Mouse (Mus musculus) ovary, postnatal 14 days (tissue): ENCODE results near the gene Phtf2.

ENCODE experiments used
- DNase-seq: peaks from one replicate; pipeline ENCODE4 v3.0.0; 2022; ENCODE audit warnings: low spot score

Phtf2 gene

DNA sequence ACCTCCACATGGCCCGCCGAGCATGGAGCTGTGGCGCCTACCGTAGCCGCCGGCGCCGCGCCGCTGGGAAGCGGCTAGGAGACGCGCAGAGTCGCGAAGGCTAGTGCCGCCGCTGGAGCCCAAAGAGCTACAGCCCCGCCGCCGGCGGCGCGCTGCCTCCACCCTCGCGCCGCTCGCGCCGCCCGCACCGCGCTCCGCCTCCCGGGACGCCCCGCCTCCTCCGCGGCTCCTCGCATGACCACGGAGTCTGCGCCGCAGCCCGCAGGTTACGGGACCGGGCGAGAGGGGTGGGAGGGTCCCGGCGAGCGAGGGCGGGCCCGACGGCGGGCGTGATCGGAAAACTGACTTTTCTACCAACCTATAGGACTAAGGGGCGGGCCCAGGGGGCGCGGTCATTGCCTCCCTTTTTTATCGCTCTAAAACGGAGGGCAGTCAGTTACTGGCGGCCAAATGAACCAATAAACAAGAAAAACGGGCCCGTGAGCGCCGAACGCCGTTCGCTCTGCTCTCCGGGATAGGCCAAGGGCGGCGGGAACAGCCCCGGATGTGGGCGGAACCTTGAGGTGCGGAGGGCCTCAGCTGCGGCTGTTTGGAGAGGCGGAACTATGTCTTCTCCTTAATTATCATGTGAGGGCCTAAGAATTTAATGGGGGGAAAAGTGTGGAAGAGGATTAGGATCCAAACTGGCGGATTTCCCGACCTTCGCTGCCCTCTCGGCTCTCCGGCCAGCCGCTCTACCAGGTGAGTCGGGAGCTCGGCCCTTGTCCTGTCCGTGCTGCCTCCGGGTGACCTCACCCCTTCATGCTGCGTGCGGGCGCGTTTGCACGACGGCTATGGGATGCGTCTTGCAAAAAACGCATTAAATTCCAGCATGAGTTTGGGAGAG, at the start of gene Phtf2, which contains the start of gene Tmem60:
Phtf2 (minus strand) TSS at position 210 of the 886 bp plus-strand sequence.
Tmem60 (plus strand) TSS at position 277 of the 886 bp plus-strand sequence.
- DNase-seq: peak; percentile 94

DNA sequence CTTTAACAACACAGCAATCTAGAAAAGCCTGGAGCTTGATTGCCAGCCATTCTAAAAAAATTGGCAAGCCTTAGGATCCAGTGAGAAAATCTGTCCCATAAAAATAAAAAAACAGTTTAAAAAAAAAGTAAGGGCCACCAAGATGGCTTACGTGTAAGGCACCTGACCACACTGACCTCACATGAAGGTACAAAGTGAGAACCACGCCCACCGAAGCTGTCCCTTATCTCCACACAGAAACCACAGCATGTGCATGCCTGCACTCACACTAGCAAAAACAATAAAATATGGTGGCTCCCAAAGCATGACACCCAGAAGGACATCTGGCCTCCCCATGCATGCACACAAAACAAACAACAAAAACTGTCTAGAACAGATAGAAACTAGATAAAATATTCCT, 49.4 kb upstream of the Phtf2 start:
- no peak for DNase-seq

DNA sequence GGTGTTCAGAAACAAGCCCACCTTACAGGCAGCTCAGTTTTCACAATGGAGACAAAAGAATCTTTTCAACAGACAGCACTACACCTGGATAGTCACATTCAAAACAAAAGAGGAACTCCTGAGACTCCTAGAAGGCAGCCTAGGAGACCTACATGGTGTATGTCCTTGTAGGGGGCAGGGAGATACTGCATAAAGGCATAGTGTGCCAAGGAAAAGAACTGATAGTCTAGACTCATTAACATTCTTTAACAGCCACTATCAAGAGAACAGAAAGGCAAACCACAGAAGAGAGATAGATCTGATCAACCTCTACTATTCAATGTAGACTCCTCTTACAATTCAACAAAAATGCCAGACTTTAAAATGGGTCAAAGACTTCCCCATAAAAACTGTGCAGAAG, 48.5 kb upstream of the Phtf2 start:
- no peak for DNase-seq

DNA sequence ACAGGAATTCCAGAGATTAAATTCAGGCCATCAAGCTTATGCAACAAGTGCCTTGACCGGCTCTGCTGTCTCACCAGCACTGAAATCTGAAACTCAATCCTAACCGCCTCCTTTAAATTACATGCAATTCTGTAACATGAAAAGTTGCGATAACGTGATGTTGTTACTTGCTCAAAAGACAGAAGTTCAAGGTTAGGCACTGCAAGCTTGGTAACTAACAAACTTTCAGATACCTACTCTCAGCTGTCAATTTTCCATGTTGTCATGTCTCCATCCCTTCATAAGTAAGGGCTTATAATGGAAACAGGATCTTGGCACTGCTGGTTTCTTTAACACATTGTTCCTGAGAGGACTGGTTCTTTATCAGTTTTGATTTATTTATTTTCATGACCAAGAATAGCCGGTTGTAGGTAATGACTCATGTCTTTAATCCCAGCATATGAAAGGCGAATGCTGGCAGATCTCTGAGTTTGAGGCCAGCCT, 47.8 kb upstream of the Phtf2 start:
- DNase-seq: no peak

DNA sequence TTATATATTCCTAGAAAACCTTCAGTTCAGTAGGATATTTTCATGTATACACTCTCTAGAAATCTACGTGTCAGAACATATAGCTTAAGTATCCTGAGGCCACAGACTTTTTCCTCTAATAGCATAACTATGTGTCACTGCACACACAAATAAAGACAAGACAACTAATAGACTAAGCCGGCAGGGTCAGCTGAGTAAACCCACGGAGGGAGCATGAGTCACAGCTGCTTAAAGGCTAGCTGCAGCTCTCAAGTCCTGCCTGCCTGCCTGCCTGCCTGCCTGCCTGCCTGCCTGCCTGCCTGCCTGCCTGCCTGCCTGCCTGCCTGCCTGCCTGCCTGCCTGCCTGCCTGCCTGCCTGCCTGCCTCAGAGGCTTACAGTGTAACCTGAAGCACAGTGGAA, 43.5 kb upstream of the Phtf2 start:
- DNase-seq: no peak

DNA sequence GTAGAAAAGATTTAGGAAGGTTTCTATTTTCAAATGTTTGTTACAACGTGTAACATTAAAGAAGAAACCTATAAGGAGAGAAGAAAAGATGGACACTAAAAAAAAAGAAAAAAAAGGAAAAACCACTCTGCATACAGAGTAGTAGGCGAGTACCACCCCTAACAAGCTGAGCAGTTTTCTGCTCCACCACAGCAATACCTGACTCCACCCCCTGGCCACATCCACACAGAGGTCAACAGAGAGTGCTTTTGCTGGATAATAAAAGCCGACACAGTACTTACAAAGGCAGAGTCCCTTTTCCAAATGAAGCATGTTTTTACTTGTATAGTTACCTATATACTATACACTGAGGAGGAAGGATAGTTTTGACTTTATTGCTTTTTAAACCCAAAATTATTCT, 42.7 kb upstream of the Phtf2 start:
- DNase-seq: no peak

DNA sequence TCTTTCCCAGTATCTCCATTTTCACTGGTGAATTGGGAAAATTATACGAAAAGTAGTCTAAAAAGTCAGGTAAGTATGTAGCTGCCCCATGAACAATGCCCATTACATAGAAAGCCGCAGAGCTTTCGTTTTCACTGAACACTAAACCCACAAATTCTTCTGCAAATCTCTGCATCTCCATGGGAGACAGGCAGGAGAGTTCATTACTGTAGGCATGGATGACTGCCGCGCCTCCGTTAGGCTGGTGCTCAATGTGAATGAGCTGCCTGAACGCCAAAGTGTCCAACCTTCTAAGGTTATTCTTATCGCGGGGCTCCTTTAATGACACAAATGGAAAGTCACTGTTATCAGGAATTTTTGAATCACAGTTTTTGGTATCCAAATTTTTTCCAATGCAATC, 37.6 kb upstream of the Phtf2 start:
- DNase-seq: no peak

DNA sequence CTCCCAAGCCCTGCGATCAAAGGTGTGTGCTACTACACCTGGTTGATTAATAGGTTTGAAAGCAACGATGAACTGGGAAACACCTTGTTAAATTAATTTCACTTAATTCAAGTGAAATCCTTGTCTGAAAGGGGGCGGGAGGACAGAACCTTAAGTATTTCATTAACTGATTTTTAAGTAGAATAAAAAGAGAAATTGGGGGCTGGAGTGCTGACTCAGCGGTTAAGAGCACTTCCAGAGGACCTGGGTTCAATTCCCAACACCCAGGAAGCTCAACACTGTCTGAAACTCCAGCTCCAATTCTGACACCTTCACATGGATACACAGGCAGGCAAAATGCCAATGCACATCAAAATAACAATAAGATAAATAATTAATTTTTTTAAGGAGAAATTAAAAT, 37.0 kb upstream of the Phtf2 start:
- DNase-seq: no peak

DNA sequence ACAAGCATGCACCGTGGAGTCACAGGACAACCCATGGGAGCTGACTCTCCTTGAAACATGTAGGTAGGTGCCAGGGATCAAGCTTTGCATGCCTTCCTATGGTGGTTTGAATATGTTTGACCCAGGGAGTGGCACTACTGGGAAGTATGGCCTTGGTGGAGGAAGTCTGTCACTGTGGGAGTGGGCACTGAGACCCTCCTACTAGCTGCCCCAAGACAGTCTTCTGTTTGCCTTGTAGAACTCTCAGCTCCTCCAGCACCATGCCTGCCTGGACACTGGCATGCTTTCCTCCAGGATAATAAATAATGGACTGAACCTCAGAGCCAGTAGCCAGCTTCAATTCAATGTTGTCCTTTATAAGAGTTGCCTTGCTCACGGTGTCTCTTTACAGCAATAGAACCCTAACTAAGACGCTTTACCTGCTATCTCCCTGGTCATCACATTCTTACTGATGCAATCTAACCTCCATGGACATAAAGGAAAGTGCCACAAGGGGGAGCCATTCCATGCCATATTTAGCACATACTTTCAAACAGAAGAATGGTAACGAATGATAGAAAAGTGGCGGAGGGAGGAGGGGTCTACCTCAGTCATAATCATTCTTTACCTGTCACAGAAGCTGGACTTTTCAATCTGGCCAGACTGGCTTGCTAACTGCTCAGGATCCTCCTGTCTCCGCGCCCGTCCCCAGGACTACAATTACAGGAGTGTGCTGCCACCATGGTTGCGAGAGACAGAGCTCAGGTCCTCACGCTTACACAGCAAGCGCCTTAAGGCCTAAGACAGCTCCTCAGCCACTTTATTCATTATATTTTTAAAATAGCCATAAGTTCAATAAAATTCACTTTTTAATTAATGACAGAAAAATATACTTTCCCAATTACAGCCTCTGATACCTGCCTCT, 31.7 kb upstream of the Phtf2 start:
- peak; percentile 43 for DNase-seq

DNA sequence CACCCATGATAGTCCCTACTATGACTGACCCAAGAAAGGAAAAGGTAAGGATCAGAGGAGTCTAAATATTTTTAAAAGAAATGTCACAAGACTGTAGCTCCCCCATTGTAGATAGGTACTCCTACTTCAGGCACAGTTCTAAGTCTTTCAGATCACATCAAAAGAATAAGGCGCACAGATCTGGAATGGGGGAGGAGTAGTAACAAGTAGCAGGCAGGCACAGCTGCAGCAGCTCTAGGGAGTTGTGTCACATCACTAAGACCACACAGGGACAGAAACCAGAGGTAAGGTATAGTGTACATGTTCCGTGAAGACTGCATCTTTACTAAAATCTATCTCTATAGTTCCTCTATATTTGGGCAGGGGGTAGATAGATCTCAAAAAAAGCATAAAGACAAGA, 29.8 kb upstream of the Phtf2 start:
- no peak for DNase-seq

DNA sequence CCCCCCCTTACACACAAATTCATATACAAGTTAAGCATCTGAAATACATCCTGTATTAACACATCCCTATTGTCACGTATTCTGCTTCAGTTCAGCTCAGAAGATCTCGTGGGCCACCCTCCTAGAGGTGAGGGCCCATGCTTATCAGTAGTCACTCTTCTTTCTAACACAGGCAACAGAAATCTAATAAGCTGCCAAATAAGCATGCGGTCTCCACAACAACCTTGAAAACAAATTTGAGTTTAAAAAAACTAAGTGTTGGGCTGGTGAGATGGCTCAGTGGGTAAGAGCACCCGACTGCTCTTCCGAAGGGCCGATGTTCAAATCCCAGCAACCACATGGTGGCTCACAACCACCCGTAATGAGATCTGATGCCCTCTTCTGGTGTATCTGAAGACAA, 24.3 kb upstream of the Phtf2 start:
- no peak for DNase-seq

DNA sequence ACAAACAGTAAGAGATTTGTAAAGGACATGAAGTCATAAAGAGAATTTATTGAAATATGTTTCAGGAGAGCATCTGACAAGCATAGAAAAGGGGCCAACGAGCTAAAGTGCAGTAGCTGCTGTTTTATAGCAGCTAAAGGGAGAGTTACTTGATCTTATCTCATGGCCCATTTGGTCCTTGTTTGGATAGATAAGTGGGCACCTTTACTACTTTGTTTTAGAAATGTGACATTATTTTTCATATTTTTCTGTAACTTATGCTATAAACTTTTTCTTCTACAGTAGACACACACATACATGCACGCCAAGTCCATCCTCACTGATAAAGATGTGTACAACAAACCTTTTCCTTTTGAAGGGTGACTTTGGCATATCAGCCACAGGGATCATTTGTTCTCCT, 23.5 kb upstream of the Phtf2 start:
- DNase-seq: no peak

DNA sequence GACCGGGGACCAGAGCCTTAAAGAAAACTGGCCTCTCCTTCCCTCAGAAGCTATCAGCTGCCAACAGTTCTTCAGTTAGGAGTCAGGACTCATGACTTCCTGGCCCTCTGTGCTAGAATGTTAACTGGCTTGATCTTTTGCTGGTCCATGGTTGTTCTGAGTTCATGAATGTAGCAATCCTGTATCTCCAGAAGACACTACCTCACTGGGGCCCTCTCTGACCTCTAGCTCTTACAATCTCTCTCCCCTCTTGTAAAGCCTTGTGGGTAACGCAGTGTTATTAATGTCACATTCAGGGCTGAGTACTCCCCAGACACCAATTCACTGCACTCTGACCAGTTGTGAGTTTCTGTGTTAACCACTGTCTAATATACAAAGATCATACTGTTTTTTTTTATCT, 22.7 kb upstream of the Phtf2 start:
- no peak for DNase-seq

DNA sequence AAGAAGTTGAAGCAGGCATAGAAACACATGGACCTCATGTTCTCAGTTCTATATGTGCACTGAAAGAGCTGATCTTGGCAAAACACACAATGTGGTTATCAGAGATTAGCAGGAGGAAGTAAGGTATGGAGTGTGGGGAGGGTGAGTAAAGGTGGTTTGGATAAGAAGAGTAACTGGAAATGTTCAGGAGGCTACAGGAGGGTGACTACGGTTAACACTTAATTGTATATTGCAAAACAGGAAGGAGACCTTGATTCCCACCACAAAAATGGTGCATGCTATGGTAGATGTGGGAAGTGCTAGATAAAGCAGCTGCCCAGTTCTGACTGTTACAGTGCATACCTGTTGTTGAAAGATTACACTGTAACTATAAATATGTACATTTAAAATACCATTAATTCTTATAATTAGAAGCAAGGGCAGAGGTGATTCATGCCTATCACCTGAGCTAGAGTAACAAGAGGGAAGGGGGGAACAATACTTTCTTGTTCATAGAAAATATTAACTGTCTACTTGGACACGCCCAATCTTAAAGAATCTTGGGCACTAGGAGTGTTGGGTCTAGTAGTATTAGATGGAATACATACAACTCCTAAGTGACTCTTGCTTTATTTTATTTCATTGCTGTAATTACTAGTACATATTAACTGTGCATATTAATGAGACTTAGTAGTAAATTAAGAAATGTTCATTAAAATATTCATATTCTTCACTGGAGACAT, 15.7 kb upstream of the Phtf2 start:
- DNase-seq: no peak

DNA sequence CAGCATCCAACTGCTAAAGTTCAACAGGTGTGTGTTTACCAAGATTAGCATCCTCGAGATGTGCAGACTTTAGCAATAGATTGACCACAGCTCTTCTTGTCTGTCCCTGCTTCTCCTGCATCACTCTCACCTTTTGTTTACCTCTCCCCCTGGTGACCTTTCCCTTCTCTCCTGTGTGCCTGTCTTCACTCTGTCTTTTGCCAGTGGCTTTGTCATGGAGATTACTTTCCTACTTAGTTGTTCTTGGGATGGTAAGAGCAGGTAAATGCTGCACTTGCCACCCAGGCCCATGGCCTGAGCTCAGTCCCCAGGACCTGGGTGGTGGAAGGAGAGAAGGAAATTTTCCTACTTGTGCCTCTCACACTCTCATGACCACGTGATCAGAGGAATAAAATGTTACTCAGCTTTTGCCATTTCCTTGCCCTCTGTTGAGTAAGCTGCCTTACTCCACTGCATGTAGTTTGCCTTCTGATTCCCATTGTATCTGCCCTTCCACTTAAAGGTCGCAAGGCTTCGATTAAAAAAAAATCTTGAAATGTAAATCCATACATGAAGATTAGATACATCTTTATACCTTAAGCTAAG, 2.2 kb upstream of the Phtf2 start:
- no peak for DNase-seq

DNA sequence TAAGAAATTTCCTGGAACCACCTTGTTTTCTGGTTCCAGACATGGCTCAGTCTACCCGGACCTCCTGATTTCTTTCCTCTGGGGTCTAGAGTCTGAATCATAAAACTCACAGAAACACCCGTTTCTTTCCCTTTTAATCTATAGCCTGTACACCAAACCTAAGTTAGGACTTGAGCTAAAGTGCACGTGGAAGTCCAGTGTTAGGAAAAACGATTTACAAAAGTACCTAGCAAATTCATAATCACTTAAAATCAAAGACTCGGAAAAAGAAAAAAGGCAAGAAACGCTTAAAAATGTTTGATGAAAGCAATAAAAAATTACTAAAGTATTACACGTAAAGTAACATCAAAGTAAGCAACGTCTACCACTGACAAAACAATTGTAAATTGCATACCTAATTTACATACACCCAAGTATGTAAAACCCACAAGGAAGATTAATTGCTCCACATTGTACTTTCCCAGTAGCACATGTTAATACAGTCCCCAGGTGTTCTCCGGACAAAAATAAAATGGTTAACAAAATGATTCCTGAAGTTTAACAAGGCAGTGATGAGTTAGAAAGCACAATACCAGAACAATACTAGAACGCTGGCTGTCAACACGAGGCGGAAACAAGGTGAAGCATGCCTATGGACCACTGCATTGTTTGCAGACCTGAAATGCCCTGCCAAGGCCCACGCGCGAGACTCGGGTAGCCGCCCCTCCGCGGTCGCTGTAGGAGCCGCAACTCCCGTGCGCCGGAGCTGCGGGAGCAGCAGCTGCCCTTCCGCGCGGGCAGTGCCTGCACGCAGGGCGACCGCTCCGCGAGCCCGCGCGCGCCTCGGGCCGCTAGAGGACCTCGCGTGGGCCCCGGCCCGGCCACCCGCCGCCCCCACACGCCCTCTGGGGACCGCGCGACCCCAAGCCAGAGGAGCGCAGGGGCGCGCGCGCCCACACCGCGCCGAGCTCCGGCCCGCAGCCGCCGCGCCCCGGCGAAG, 838 bp downstream of the Phtf2 start:
- peak; percentile 21 for DNase-seq

DNA sequence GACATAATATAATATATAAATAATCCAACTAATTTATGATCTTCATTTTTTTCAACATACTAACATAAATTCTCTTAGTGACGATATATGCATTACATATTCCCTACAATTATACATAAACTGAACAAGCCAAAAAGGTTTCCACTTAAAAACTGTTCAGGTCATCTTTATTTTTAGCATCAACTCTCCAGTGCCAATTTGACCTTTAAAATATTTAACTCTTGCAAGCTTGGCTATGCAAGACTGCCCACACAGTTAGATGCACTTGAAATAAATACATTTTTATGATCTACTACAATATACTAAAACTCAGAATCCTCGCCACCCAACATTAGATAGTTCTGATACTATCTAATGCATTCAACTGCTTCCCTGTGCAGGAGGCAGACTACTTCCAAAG, 1.5 kb downstream of the Phtf2 start:
- DNase-seq: no peak

DNA sequence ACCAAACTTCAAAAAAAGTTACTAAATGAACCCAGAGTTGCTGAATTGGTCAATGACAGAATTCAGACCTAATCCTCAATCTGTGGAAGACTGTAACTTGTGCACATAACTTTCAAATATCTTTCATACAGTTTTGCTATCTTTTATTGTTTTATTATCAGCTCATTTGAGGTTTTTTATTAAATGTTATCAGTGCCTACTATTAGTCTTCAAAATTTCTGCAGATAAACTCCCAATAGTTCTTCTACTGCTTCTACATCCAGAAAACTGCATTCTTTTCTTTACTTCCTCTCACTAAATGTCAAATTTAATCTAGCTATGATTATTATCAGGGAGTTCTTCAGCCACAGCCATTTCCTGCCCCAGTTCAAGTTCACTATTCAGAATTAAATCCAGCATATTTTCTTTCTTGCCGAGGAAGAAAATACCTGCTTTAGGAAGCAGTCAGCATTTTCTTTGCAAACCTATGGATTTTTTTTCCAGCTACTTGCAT, 4.9 kb downstream of the Phtf2 start:
- DNase-seq: no peak

DNA sequence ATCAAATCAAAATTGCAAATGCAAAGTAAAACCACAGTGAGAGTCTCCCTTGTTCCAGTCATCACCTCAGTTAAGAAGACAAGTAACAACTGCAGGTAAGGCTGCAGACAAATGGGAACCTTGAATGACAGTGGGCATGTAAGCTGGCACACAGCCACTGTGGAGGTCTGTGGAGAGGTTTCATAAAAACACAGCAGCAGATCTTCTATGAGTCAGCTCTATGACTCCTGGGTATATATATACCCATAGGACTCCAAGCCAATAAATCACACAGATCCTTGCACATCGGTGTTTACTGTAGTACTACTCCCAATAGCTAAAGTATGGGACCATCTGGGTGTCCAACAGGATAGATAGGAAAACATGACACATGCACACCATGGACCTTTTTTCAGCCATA, 8.8 kb downstream of the Phtf2 start:
- DNase-seq: no peak

DNA sequence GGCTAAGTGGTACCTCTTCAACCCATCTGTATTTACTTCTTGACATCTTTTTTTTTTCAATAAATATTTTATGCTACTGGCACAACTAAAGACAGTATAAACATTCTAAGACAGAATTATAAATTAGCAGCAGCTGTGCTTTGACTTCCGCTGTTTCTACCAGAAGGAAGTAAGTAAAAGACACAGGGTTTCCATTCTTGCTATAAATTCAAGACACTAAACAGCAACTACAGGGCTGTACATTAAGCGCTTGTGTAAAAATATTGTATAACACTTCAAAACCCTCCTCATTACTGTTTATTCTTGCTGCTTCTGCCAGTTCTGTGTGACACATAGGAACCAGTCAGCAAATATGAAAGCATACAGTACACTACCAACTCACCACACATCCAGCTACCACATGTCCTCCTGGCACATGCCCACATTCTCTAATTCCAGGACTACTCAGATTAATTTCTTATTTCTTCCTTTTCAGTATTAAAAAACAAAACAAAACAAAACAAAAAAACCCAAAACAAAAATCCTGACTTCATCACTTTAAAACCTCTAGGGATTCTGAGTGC, 16.6 kb downstream of the Phtf2 start:
- DNase-seq: no peak
